Mouse (Mus musculus) MEL (cell line): Measurements from ENCODE around the gene Slc25a45. TPM values are rescaled to one million over a fixed set of nuclear protein-coding genes. Genes with fewer than 3 reads are reported as not detected.

Experiments used
- DNase-seq: peaks from one replicate; pipeline ENCODE4 v3.0.0; 2011; ENCODE audit warnings: low read depth, low spot score
- H3K27ac ChIP-seq: 2 replicates; pipeline ENCODE4 v1.5.1; 2012; ENCODE audit warnings: low read depth, mild to moderate bottlenecking, control low read depth, low read length, moderate library complexity; ENCODE audit not compliant: control insufficient read depth
- H3K27me3 ChIP-seq, 2 experiments: fragments of 150-350 bp in 1 of 2; sonication (generic) in 1 of 2; 2 replicates each; pipeline ENCODE4 v1.6.1; 2012; ENCODE audit warnings: low read length in 2 of 2, mild to moderate bottlenecking in 2 of 2, improper control_type of control experiment in 1 of 2, moderate library complexity in 1 of 2; ENCODE audit not compliant: insufficient read depth in 2 of 2, control insufficient read depth in 1 of 2
- H3K36me3 ChIP-seq, 2 experiments: 2 replicates each; pipeline ENCODE4 v1.6.1; 2012 to 2014; ENCODE audit warnings: low read length in 2 of 2, improper control_type of control experiment in 1 of 2, inconsistent platforms in 1 of 2, mild to moderate bottlenecking in 1 of 2; ENCODE audit not compliant: insufficient read depth in 2 of 2, control insufficient read depth in 1 of 2
- H3K4me1 ChIP-seq, 2 experiments: fragments of 150-350 bp in 1 of 2; sonication (generic) in 1 of 2; 2 replicates each; pipeline ENCODE4 v1.6.1; 2012; ENCODE audit warnings: low read length in 2 of 2, improper control_type of control experiment in 1 of 2, mild to moderate bottlenecking in 1 of 2; ENCODE audit not compliant: insufficient read depth in 2 of 2, control insufficient read depth in 1 of 2
- H3K4me3 ChIP-seq, 2 experiments: fragments of 150-350 bp in 1 of 2; sonication (generic) in 1 of 2; 2 replicates each; pipeline ENCODE4 v1.5.1; 2012; ENCODE audit warnings: low read depth in 2 of 2, low read length in 2 of 2, mild to moderate bottlenecking in 2 of 2, moderate library complexity in 2 of 2, control low read depth in 1 of 2, improper control_type of control experiment in 1 of 2; ENCODE audit not compliant: control insufficient read depth in 1 of 2, insufficient read depth in 1 of 2
- H3K79me2 ChIP-seq: 2 replicates; pipeline ENCODE4 v1.6.1; 2012; ENCODE audit warnings: mild to moderate bottlenecking, low read length, moderate library complexity; ENCODE audit not compliant: control insufficient read depth, poor library complexity, insufficient read depth
- H3K9ac ChIP-seq: 2 replicates; pipeline ENCODE4 v1.6.1; 2012; ENCODE audit warnings: low read depth, mild to moderate bottlenecking, control low read depth, low read length, moderate library complexity; ENCODE audit not compliant: control insufficient read depth, poor library complexity, severe bottlenecking
- H3K9me3 ChIP-seq: fragments of 150-350 bp; sonication (generic); replicated peaks from 2 replicates; pipeline ENCODE4 v1.6.1; 2012; ENCODE audit warnings: mild to moderate bottlenecking, low read length, improper control_type of control experiment, moderate library complexity; ENCODE audit not compliant: insufficient read depth
- CHD1 ChIP-seq: IDR thresholded peaks from 2 replicates; pipeline ENCODE4 v1.6.1; 2012; ENCODE audit warnings: low read depth, mild to moderate bottlenecking, inconsistent platforms, low read length, improper control_type of control experiment
- CHD2 ChIP-seq: IDR thresholded peaks from 2 replicates; pipeline ENCODE4 v1.6.1; 2011; ENCODE audit warnings: low read length, improper control_type of control experiment
- GABPA ChIP-seq: IDR thresholded peaks from 2 replicates; pipeline ENCODE4 v1.6.1; 2012; ENCODE audit warnings: low read depth, mild to moderate bottlenecking, inconsistent platforms, low read length, improper control_type of control experiment, moderate library complexity
- JUND ChIP-seq: IDR thresholded peaks from 2 replicates; pipeline ENCODE4 v1.6.1; 2011; ENCODE audit warnings: low read depth, mild to moderate bottlenecking, improper control_type of control experiment, low read length
- MAFK ChIP-seq: IDR thresholded peaks from 2 replicates; pipeline ENCODE4 v1.6.1; 2011; ENCODE audit warnings: low read depth, mild to moderate bottlenecking, low read length, improper control_type of control experiment, borderline replicate concordance
- MAZ ChIP-seq: IDR thresholded peaks from 2 replicates; pipeline ENCODE4 v1.6.1; 2012; ENCODE audit warnings: low read depth, mild to moderate bottlenecking, inconsistent platforms, low read length, improper control_type of control experiment
- MXI1 ChIP-seq: IDR thresholded peaks from 2 replicates; pipeline ENCODE4 v1.6.1; 2011; ENCODE audit warnings: mild to moderate bottlenecking, low read depth, low read length, improper control_type of control experiment
- MYB ChIP-seq: IDR thresholded peaks from 2 replicates; pipeline ENCODE4 v1.6.1; 2011; ENCODE audit warnings: mild to moderate bottlenecking, low read depth, low read length, improper control_type of control experiment
- MYC ChIP-seq: IDR thresholded peaks from 2 replicates; pipeline ENCODE4 v1.6.1; 2011; ENCODE audit warnings: low read depth, mild to moderate bottlenecking, low read length, improper control_type of control experiment, moderate library complexity
- NELFE ChIP-seq: IDR thresholded peaks from 2 replicates; pipeline ENCODE4 v1.6.1; 2011; ENCODE audit warnings: low read depth, low read length, improper control_type of control experiment
- NRF1 ChIP-seq: IDR thresholded peaks from 2 replicates; pipeline ENCODE4 v1.6.1; 2014; ENCODE audit warnings: low read depth, mild to moderate bottlenecking, inconsistent platforms, low read length, improper control_type of control experiment, moderate library complexity; ENCODE audit not compliant: poor library complexity, insufficient read depth, severe bottlenecking
- POLR2A ChIP-seq, 2 experiments: IDR thresholded peaks; 2 replicates each; pipeline ENCODE4 v1.6.1; 2011 to 2012; ENCODE audit warnings: low read length in 2 of 2, mild to moderate bottlenecking in 2 of 2, control low read depth in 1 of 2, improper control_type of control experiment in 1 of 2, low read depth in 1 of 2, moderate library complexity in 1 of 2; ENCODE audit not compliant: control insufficient read depth in 1 of 2, insufficient read depth in 1 of 2, poor library complexity in 1 of 2
- POLR2AphosphoS2 ChIP-seq: IDR thresholded peaks from 2 replicates; pipeline ENCODE4 v1.6.1; 2011; ENCODE audit warnings: low read length, improper control_type of control experiment
- RAD21 ChIP-seq: IDR thresholded peaks from 2 replicates; pipeline ENCODE4 v1.6.1; 2011; ENCODE audit warnings: mild to moderate bottlenecking, low read depth, low read length, improper control_type of control experiment
- SIN3A ChIP-seq: IDR thresholded peaks from 2 replicates; pipeline ENCODE4 v1.6.1; 2012; ENCODE audit warnings: low read length, improper control_type of control experiment, inconsistent platforms
- TAL1 ChIP-seq: IDR thresholded peaks from 2 replicates; pipeline ENCODE4 v1.6.1; 2012; ENCODE audit warnings: mild to moderate bottlenecking, inconsistent platforms, low read length, moderate library complexity, mixed read lengths
- UBTF ChIP-seq: IDR thresholded peaks from 2 replicates; pipeline ENCODE4 v1.6.1; 2012; ENCODE audit warnings: low read depth, mild to moderate bottlenecking, inconsistent platforms, low read length, improper control_type of control experiment, moderate library complexity, borderline replicate concordance; ENCODE audit not compliant: insufficient read depth
- ZC3H11A ChIP-seq: IDR thresholded peaks from 2 replicates; pipeline ENCODE4 v1.6.1; 2012; ENCODE audit warnings: low read depth, mild to moderate bottlenecking, inconsistent platforms, low read length, improper control_type of control experiment
- ZMIZ1 ChIP-seq: IDR thresholded peaks from 2 replicates; pipeline ENCODE4 v1.6.1; 2012; ENCODE audit warnings: low read depth, mild to moderate bottlenecking, inconsistent platforms, low read length, improper control_type of control experiment, moderate library complexity
- polyA plus RNA-seq, 2 experiments: library from polyadenylated mRNA; stranded (reverse) in 1 of 2; unstranded in 1 of 2; fragments of >175 nt in 1 of 2; fragments of >200 nt in 1 of 2; gene quantifications; 2 replicates each; pipeline versions ENCODE4 v1.2.1 to v1.2.4; 2012; ENCODE audit warnings: low replicate concordance in 2 of 2, low read depth in 1 of 2; ENCODE audit not compliant: insufficient read length in 2 of 2, insufficient read depth in 1 of 2, missing spikeins in 1 of 2
- total RNA-seq: library from RNA; depleted of rRNA; stranded (reverse); fragments of 300-350 nt; gene quantifications from 2 replicates; pipeline ENCODE4 v1.2.3, GENCODE M21; 2012

Slc25a45 gene
- total and polyA plus RNA-seq, 3 experiments, result 23.5 to 30.7 TPM; not detected in 1

GRCm38 (mm10) chr19:5912103-5913006 is 34.7 kb downstream of the Slc25a45 start (continued):
- TF ChIP-seq NRF1, result peak; percentile 87
- TF ChIP-seq NELFE, result peak; percentile 98
- no peak for TF ChIP-seq ZC3H11A
- TF ChIP-seq TAL1, result no peak
- TF ChIP-seq POLR2AphosphoS2, result peak; percentile 75; the same call in 1 of the 2 replicates

- DNase-seq, result peak; percentile 64
- peaks cover 8 to 27% of the 10 kb centered on the region in 2 experiments for H3K4me1 ChIP-seq
- H3K9ac ChIP-seq, result peak within 1 kb of the TSS; percentile 97
- TF ChIP-seq MYC (0 out of 2 replicates have a peak, but pooled peaks have one; percentile 20), POLR2A (IDR thresholded peaks at IDR 0.05; ENCODE audit: control insufficient read depth in 1 of 2, insufficient read depth in 1 of 2, low read depth in 1 of 2, low read length in 2 of 2, poor library complexity in 1 of 2) (no peak; a peak in 2 of 4 replicates), MYB (no peak), SIN3A (peak; percentile 20; the same call in 1 of the 2 replicates), MXI1 (peak; percentile 41; the same call in 1 of the 2 replicates), POLR2AphosphoS2 (no peak), NELFE (peak; percentile 74; the same call in 1 of the 2 replicates), MAFK (no peak), CHD1 (no peak), CHD2 (no peak), RAD21 (no peak), ZMIZ1 (0 out of 2 replicates have a peak, but pooled peaks have one; percentile 34), MAZ (0 out of 2 replicates have a peak, but pooled peaks have one; percentile 27), TAL1 (no peak), GABPA (peak; percentile 49; the same call in 1 of the 2 replicates), UBTF (no peak), JUND (peak; percentile 20; the same call in 1 of the 2 replicates)
- H3K36me3 ChIP-seq, result peaks cover 2 to 29% of the 10 kb centered on the region in 2 experiments; a peak in 3 of 4 replicates
- H3K9me3 ChIP-seq, result no peaks in the 10 kb centered on the region
- peaks cover 40% of the 10 kb centered on the region for H3K79me2 ChIP-seq
- peak within 1 kb of the TSS; percentile 87 to 99 for H3K4me3 ChIP-seq
- no peaks in the 10 kb centered on the region for H3K27me3 ChIP-seq
- H3K27ac ChIP-seq, result peak within 1 kb of the TSS; percentile 89
These were observed 35.6 kb downstream of the Slc25a45 start, which contains the start of gene Dpf2 for GRCm38 (mm10) chr19:5913007-5913719. Gene Dpf2, minus strand, starts transcription at chr19:5913010.
